Mouse (Mus musculus) liver, postnatal 0 days (tissue): Measurements from ENCODE around the gene Tatdn2.

Source experiments
- CTCF ChIP-seq: sonication (generic); IDR thresholded peaks from 2 replicates; pipeline ENCODE4 v1.5.1; 2016; ENCODE audit warnings: antibody characterized with exemption, low read depth
- EP300 ChIP-seq: IDR thresholded peaks from 2 replicates; pipeline ENCODE4 v1.6.1; 2016; ENCODE audit warnings: antibody characterized with exemption, low read depth, mild to moderate bottlenecking

DNA sequence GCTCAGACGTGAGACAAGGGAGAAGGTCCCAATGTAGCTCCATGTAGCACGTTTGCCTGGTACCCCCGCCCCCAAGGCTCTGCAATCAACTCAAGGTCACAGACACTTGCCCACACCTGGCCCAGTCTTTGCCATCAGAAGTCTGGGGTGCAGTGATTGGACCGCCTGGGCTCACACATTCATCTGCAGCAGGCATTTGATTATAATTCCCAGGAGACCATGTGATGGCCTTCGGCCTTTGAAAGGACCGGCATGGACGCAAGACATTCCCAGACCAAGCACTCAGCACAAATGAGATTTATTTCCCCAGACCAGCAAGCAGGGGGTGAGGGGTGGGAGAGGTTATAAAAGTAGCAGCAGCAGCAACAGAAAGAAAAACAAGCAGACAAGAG, 6.8 kb upstream of the Tatdn2 start:
- TF ChIP-seq CTCF (no peak), EP300 (no peak)
